Mouse (Mus musculus) gastrocnemius, postnatal 36 days (tissue): ENCODE measurements around the gene Traf3ip2. TPM values are rescaled to one million over a fixed set of nuclear protein-coding genes. Genes with fewer than 3 reads are reported as not detected.
A peak's percentile ranks its signal among the peaks of the same experiment; 100 is the strongest.

ENCODE experiments used
- DNase-seq, 2 experiments: peaks; one replicate each; pipeline ENCODE4 v3.0.0; 2022
- intact Hi-C: fragments of 180-260 bp; cut with DNase I; formaldehyde crosslinking; loops from one replicate; pipeline ENCODE4 v1.15.1; 2025
- total RNA-seq, 2 experiments: library from RNA; stranded (reverse); gene quantifications; 2 replicates each; pipeline ENCODE4 v1.2.3; 2021

Traf3ip2 gene
- total RNA-seq, 2 experiments from 2014 or later, result 4.9 to 5.1 TPM

DNA sequence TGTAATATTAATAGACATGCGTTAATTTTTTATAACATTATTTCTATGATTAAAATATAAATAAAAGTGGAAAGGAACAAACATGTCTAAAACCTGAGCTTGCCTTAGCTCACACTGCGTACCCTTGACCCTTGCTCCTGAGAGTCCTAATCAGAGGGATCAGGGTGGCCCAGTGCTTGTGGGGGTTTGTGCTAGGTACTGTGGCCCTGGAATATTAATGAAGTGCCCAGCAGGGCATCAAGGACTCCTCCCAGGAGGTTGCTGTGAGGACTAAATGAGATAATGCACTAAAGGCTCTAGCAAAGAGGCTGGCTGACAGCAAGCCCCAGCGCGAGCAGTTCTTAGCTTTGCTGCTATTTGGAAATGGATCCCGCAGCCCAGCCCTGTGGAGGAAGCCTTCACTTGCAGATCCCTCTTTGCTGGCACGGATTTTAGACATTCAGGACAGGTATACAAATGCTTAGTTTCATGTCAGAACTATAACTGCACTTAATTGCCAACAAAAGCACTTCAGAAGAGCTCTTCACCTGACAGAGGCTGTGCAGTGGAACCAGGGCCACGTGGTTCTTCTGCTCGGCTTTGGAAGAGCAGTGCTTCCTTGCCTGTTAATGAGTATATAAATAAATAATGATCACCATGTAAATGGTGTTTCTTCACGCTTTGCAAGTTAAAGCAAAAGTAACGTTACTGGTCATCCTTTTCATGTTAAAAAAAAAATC, 16.2 kb downstream of the Traf3ip2 start:
- intact Hi-C loops, result no loop called here
- DNase-seq, result no peak

DNA sequence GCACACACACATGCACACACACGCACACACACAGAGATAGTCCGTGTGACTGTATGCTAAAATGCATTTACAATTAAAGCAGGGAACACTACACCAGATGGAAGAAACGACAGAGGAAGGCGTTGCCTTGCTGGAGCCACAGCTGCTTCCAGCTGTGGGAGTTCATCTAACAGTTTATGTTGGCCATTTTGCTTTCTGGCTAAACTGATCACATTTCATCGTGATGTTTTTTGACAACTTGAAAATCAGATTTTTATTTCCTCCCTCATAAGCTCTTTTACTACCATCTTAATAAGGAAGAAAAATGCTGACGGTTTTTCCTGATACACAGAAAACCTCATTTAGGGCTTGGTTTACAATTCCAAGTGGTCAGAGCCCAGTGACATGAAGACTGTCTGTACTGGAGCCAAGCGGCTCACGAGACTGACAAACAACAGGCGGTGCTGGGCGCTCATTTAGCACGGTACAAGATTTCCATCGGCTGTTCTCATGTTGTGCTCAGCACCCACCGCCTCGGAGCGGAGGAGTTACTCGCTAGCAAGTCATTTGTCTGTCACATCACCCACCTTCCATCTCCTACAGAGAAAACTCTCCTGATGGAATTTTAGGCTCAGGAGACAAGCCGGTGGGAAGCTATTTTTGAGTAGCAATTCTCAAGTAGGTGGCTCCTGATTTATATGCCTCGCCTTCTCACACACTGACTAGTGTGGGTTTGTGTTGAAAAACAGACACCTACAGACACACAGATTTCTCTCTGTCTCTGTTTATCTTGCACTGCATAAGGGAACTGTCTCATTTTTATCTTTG, 17.2 kb downstream of the Traf3ip2 start:
- intact Hi-C loops, result no loop called here
- no peak for DNase-seq

DNA sequence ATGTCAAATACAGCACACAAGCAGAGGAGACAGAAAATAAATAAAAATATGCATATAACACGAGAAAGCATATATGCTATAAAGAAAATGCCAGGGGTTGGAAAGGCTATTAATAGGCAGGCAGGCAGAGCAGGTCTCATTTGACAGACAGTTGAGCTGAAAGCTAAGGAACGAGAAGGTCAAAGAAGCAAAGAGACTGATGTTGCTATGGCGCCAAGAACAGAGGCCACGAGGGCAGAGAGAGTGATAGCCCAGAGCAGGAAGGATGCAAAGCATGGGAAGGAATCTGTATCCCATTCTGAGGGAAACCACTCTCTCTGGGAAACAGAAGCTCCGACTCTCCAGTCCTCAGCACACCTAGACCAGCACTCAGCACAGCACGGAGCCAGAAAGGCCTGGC, 18.1 kb downstream of the Traf3ip2 start:
- no peak for DNase-seq
- intact Hi-C loops, result no loop called here

DNA sequence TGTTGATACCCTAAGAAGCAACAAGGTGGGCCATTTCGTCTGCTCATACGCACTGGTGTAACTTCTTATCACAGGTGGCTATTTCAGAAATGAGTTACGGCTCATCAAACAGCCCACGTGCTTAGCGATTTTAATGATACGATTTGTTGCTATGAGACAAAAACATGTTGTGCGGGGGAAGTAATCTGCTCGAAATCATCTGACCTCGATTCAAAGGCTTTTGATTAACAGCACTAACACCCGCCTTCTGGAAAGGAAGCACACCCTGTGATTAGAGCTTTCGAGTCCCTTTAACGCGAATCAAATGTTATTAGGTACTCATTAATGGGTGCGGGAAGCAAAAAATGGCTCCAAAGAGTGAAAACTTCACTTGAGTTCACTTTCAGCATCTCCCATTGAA, 18.9 kb downstream of the Traf3ip2 start:
- intact Hi-C loops, result no loop called here
- DNase-seq, result no peak

DNA sequence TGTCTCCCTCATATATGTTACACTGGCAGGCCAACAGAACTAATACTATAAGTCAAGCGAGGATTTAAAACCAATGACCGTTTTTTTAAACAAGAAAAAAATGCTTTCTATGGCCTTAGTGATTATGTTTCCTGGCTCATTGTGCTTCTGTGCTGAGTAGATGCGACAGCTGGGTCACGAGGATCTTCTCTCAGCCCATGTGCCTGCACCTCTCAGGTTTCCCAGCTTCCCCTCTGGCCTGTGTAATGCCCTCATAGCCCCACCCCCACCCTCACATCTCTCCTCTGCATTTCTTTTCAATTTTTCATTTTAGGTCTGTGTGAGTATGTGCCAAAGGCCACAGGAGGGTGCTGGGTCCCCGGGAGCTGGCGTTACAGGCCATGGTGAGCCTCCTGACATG, 20.6 kb downstream of the Traf3ip2 start:
- intact Hi-C loops, result no loop called here
- DNase-seq, result no peak

DNA sequence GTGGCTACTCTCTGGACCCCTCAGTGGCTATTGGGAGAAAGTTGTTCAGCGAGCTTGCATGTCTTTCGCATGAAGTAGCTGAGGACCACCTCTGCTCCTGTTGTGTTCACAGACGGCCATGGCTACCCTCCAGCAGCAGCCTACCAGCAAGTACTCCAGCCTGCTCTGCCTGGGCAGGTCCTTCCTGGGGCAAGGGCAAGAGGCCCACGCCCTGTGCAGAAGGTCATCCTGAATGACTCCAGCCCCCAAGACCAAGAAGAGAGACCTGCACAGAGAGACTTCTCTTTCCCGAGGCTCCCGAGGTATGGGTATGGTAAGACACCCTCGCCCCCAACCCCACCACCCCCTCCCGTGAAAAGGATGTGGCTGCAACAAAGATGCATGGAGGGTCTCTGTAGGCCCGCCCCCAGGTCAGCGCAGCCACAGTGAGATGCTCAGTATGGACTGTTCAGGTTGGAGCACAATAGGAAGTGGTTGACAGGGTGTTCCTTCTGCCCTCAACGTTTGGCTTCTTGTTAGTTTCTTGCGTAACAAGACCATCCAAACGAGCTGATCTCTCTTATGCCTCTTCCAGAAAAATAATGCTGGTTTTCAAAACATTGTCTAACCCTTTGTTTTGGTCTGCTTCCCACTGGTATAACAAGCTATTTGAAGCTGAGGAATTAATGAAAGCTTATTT, 21.8 kb downstream of the Traf3ip2 start:
- intact Hi-C loops, result no loop called here
- no peak for DNase-seq

DNA sequence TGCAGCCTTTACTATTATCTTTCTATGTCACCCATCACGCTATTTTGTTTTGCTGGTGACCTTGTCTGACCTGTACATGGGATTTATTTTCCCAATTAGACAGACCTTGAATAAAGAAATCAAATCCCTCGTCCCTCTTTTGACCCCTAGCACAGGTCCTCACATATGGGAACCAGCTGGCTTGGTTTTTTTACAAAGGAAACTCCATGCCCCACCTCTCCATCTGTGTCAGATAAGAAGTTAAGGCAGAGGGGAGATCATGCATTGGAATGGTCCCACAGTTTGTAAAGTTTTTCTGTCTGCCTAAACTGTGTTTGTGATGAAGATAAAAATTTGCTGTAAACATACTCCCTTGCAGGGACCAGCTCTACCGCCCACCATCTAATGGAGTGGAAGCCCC, 26.1 kb downstream of the Traf3ip2 start:
- no peak for DNase-seq
- intact Hi-C loops, result no loop called here

DNA sequence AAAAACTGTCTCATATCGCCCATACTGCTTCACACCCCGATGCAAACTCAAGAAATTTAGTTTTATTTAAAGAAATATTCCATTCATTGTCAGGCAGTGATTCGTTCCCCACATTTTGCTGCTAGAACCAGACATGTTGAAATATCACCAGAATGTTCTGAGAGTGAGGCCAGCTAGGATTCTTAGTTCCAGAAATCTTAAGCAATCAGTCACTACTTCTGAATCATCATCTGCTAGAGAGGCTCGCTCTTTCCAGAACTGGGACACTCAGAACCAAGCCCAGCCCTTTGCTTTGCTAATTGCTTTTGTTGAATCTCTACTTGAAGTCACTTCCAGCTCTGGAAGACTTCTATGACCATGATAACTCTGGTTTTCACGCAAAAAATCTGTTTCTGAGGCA, 27.0 kb downstream of the Traf3ip2 start:
- intact Hi-C loops, result no loop called here
- no peak for DNase-seq

DNA sequence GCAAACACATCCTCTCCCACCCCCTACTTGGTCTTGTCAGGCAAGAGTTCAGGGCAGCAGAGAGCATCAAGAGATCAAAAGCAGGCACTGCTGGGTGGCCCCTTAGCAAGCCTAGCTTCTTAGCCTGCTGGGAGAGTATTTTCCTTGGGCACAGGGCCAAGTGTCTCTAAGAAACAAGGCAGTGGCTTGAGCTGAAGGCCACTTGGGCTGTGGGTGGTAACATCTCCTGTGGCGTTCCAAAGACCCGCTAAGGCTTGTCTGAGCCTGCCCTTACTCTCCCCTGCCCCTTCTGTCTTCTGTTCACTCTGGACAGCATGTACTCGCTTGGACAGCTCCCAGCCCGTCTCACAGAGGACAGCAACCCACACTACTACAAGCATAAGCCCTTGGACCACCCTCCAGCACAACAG, 28.1 kb downstream of the Traf3ip2 start:
- DNase-seq, result no peak
- intact Hi-C loops, result no loop called here

DNA sequence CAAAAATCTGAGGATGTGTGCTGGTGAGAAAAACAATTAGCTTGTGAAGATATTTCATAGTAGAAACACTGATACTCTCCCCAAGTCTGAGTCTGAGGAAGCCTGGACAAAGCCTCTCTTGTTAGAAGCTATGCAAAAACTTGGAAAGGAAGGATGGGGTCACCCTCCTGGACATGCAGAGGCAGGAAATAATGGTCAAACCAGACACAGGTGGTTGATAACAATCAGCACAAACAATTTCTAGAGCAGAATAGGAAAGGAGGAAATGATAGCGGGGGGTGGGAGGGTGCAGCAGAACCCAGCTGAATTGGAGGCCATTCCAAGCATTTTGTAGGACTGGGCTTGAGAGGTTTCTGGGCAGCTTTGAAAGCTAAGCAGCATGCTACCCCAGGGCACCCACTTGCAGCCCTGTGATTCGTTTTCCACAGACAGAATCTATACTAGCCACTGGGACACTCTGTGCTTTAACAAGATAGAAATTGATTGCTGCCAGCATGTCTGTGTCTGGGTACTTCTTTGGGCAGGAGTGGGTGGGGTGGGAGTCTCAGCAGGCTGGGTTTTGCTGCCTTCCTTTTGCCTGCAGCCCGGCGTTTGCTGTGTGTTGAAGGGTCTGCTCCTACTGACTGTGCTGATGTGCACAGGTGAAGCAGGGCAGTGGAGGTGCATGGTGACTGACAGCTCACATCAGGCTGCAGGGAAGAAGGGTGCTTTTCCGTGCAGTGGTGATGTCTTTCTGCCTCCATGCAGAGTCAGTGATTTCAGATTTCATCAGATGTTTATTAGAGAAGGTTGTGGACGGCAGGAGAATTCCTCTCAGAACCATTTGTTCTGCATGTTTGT, 33.3 kb downstream of the Traf3ip2 start:
- intact Hi-C loops, result no loop called here
- DNase-seq, result no peak

DNA sequence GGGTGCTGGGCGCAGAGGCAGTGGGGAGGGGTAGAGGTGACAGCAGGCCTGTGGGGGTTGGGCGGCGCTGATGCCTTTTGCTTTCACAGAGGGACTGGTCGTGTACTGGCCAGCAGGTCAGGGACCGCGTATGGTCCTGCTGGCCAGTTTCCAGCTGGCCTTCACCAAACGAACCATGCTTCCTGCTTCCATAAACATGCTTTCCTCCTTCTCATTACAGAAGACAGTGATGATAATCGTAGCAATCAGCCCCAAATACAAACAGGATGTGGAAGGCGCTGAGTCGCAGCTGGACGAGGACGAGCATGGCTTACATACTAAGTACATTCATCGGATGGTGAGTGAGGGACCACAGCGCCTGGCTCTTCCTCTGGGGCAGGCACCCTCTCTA, 33.9 kb downstream of the Traf3ip2 start:
- intact Hi-C loops, result no loop called here
- DNase-seq, result peak in 1 of 2 experiments; percentile 31

DNA sequence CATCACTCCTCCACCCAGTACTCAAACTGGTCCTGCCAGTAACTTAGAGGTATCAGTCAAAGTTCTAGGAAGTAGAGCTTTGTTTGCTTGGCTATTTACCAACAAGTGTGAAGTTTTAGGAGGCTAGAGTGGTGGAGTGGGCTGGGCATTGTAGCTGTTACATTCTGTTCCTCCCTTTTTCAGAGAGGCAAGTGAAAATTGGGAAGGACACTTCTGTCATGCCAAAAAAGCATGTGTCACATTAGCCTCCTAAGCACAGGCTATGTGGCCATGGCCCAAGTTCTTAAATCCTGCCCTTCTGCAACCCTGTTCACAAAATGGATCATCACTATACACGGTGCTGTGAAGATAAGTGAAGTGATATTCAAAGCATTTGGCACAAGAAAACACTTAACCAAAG, 34.4 kb downstream of the Traf3ip2 start:
- intact Hi-C loops, result no loop called here
- DNase-seq, result no peak

DNA sequence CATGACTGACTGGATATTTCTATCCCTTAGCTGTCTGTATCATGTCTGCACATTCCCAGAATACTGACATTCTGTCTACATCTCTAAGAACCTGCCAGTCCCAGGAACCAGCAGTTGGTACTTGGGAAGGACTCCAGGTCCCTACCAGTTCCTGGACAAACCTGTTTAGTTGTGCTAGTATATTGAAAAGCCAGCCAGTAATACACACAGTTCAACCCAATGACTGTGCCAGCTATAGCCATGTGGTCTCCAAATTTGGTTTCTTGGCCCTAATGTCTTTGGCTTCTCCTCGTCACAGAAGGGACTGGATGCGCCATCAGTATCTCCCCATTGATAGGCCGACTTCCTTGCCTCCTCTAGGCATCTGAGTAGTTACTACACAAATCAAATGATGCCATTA, 35.5 kb downstream of the Traf3ip2 start:
- DNase-seq, result peak in 1 of 2 experiments; percentile 43
- intact Hi-C loops, result loop anchor here (1.0 kb wide), 1 partner anchor 35 kb away; no protein-coding TSS in a partner anchor

DNA sequence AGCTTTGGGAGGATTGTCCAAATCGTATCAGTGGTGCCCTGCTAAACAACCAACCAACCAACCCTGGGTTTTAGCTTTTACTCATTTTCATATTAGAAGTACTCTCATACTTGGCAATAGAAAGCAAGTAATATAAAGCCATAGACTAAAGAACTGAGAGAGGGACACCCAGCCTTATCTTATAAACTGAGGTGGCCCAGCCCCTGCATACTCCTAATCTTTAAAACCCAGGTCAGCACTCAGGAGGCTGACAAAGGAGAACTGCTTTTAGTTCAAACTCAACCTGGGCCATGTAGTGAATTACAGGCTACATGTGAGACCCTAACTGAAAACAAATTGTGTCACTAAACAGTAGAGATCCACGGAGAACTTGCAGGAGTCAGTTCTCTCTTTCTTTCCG, 36.8 kb downstream of the Traf3ip2 start:
- intact Hi-C loops, result no loop called here
- no peak for DNase-seq

DNA sequence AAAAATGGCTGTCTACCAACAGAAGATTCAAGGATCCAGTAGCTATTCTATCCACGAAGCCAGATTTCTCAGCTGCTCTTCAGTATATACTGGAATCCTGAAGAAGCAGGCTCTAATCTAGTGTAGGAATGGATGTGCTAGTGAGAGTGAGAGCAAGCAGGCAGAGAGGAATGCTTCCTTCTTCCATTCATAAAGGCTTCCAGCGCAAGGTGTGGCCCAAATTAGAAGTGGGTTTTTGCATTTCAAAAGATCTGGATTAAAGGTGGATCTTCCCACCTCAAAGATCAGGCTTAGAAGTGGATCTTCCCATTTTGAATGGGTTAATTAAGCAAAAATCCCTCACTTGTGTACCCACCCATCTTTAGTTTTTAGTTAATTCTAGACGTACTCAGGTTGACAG, 37.6 kb downstream of the Traf3ip2 start:
- no peak for DNase-seq
- intact Hi-C loops, result no loop called here

DNA sequence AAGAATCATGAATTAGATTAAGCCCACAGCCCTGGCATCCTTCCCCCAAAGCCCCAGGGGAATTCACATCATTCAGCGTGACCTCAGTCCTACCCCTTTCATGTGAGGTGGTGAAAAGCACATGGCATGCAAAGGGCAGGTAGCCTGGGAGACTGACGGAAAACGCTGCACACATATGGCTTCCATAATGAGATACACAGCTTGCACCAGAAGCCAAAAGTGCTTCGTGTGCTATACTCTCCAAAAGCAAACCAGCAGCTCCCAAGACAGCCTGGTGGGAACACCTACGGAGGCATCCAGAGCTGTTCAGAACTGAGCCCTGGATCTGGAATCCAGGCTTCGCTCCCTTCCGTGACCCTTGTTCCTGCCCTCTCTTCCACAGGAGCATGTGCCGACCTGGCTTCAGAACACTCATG, 41.3 kb downstream of the Traf3ip2 start:
- intact Hi-C loops, result no loop called here
- no peak for DNase-seq

DNA sequence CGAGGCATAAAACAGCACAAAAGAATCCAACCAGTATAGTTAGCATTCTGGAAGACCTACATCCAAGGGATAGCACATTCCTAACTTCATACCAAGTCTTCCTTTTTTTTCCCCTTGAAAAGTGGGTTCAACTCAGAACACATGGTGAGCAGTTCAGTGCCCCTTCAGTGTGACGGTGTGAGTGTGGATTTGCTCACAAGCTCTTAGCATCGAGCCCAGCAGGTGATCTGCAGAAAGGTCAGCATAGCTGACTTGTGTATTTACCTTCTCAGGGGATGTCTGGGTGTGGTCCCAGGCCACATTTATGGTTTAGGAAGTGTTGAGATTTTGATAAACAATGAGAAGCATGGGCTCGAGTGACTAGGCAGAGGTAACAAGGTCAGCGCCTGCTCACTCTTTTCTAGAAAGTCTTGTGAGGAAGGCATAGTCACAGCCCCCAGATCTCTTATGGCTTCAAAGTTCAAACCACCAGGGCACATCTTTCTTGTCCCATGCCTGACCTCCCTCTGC, 46.2 kb downstream of the Traf3ip2 start:
- intact Hi-C loops, result no loop called here
- no peak for DNase-seq

DNA sequence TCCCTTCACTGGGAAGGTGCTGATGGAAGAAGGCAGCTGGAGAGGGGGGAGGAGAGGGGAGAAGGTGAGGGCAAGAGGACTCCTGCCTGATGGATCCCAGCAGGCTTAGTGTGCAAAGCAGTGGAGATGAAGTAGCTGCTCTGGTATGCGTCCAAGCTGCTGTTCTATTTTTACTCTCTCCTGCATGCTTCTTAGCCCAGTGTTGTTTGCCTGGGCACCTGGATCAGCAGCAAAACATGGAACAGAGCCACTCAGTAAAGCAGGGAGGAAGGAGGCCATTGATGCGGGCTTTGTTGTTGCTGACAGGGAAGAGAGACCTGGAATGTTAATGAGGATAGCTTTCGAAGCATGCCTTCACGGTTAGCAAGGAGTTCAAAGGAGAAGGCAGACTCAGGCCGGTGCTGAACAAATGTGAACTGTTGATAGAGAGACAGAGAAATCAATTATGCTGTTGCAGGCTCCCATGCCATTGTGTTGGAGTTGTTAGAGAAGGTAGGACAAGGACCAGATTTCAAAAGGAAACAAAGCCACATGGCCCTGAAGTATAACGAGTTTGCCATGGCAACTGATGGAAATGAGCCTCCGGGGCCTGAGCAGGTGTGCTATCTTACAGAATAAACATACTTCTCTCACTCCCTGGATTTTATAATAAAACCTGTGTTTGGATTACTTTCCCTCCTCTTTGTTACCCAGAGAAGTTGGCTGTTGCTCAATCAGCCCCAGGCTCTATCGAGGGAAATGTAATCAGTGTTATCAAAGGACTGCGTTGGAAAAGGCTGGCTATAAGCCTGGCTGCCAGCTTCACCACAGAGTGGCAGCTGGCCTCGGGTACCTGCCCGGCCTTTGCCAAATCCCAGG, 46.9 kb downstream of the Traf3ip2 start:
- intact Hi-C loops, result no loop called here
- DNase-seq, result peak in 1 of 2 experiments; percentile 47

DNA sequence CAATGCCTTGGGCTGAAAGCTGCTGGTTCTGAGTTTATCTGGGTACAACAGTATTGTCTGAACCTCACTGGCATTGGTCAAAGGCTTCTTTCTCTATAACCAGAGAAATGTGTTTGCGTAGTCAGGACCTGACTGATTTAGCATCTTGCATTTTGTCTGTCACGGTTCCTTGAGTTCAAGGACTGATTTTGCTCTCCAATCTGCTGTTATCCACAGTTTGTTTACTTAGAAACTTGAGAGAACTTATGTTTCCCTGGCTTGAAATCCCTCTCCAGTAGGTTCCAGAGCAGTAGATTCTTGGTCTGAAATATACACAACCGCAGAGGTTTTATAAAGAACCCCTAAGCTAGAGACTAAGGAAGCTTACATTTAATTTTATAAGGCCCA, 47.5 kb downstream of the Traf3ip2 start:
- intact Hi-C loops, result no loop called here
- no peak for DNase-seq
